Mouse (Mus musculus) CH12.LX (cell line): ENCODE data around the gene Olfr62. TPM values are rescaled to one million over a fixed set of nuclear protein-coding genes. Genes with fewer than 3 reads are reported as not detected.
A peak's percentile ranks its signal among the peaks of the same experiment; 100 is the strongest.

Experiments
- DNase-seq: peaks from one replicate; pipeline ENCODE4 v3.0.0-alpha.2; 2013; ENCODE audit errors: extremely low read depth
- H3K27ac ChIP-seq: 2 replicates; pipeline ENCODE4 v1.5.1; 2012; ENCODE audit warnings: low read depth, mild to moderate bottlenecking, control low read depth, moderate library complexity; ENCODE audit not compliant: insufficient read depth
- H3K27me3 ChIP-seq: replicated peaks from 2 replicates; pipeline ENCODE3; 2012; ENCODE audit warnings: inconsistent platforms
- H3K36me3 ChIP-seq, 2 experiments: replicated peaks in 1 of 2; 2 replicates each; pipeline versions ENCODE3 to v1.6.1; 2012; ENCODE audit warnings: inconsistent platforms in 1 of 2, low read length in 1 of 2, mild to moderate bottlenecking in 1 of 2, mixed read lengths in 1 of 2, moderate library complexity in 1 of 2; ENCODE audit not compliant: control insufficient read depth in 1 of 2, insufficient read depth in 1 of 2
- H3K4me1 ChIP-seq, 2 experiments: 2 replicates each; pipeline ENCODE4 v1.6.1; 2012; ENCODE audit warnings: inconsistent platforms in 1 of 2, moderate library complexity in 1 of 2; ENCODE audit not compliant: insufficient read depth in 2 of 2, control insufficient read depth in 1 of 2
- H3K4me2 ChIP-seq: 2 replicates; pipeline ENCODE4 v1.6.1; 2012; ENCODE audit warnings: low read depth, mild to moderate bottlenecking, control low read depth; ENCODE audit not compliant: poor library complexity, insufficient read depth, severe bottlenecking
- H3K4me3 ChIP-seq, 3 experiments: fragments of 150-350 bp in 1 of 3; sonication (generic) in 1 of 3; replicated peaks in 1 of 3; 2 replicates each; pipeline versions ENCODE3 to v1.5.1; 2011 to 2012; ENCODE audit warnings: low read depth in 2 of 3, low read length in 2 of 3, mild to moderate bottlenecking in 2 of 3, moderate library complexity in 2 of 3, control low read depth in 1 of 3, improper control_type of control experiment in 1 of 3, inconsistent platforms in 1 of 3, mixed read lengths in 1 of 3; ENCODE audit not compliant: poor library complexity in 1 of 3
- H3K79me2 ChIP-seq: replicated peaks from 2 replicates; pipeline ENCODE4 v1.6.1; 2012; ENCODE audit warnings: mild to moderate bottlenecking, moderate library complexity; ENCODE audit not compliant: control insufficient read depth, poor library complexity, insufficient read depth, severe bottlenecking; ENCODE audit errors: extremely low read depth
- H3K9ac ChIP-seq: 2 replicates; pipeline ENCODE4 v1.6.1; 2012; ENCODE audit warnings: low read depth, mild to moderate bottlenecking, control low read depth, moderate library complexity; ENCODE audit not compliant: insufficient read depth
- H3K9me3 ChIP-seq: replicated peaks from 2 replicates; pipeline ENCODE3; 2012; ENCODE audit warnings: low read length, inconsistent platforms, mixed read lengths
- BHLHE40 ChIP-seq: IDR thresholded peaks from 2 replicates; pipeline ENCODE4 v1.6.1; 2011; ENCODE audit warnings: mild to moderate bottlenecking, low read depth, low read length, improper control_type of control experiment
- CHD2 ChIP-seq: IDR thresholded peaks from 2 replicates; pipeline ENCODE4 v1.6.1; 2011; ENCODE audit warnings: low read length, improper control_type of control experiment
- CTCF ChIP-seq, 2 experiments: IDR thresholded peaks in 1 of 2; conservative IDR thresholded peaks in 1 of 2; 2 replicates each; pipeline ENCODE4 v1.5.1; 2011 to 2012; ENCODE audit warnings: low read depth in 2 of 2, low read length in 2 of 2, improper control_type of control experiment in 1 of 2, inconsistent platforms in 1 of 2, mild to moderate bottlenecking in 1 of 2, moderate library complexity in 1 of 2
- ELF1 ChIP-seq: IDR thresholded peaks from 2 replicates; pipeline ENCODE4 v1.6.1; 2014; ENCODE audit warnings: low read depth, mild to moderate bottlenecking, inconsistent platforms, low read length, improper control_type of control experiment
- EP300 ChIP-seq: IDR thresholded peaks from 2 replicates; pipeline ENCODE4 v1.6.1; 2011; ENCODE audit warnings: low read length, improper control_type of control experiment
- ETS1 ChIP-seq: conservative IDR thresholded peaks from 2 replicates; pipeline ENCODE4 v1.6.1; 2012; ENCODE audit warnings: low read depth, mild to moderate bottlenecking, inconsistent platforms, low read length, improper control_type of control experiment, moderate library complexity
- GABPA ChIP-seq: IDR thresholded peaks from 2 replicates; pipeline ENCODE4 v1.6.1; 2012; ENCODE audit warnings: low read depth, low read length, improper control_type of control experiment, inconsistent platforms; ENCODE audit not compliant: insufficient replicate concordance
- HCFC1 ChIP-seq: IDR thresholded peaks from 2 replicates; pipeline ENCODE4 v1.6.1; 2012; ENCODE audit warnings: low read depth, mild to moderate bottlenecking, inconsistent platforms, low read length, improper control_type of control experiment
- IRF4 ChIP-seq: IDR thresholded peaks from 2 replicates; pipeline ENCODE4 v1.6.1; 2014; ENCODE audit warnings: low read depth, mild to moderate bottlenecking, inconsistent platforms, low read length, improper control_type of control experiment
- JUND ChIP-seq: conservative IDR thresholded peaks from 2 replicates; pipeline ENCODE4 v1.6.1; 2011; ENCODE audit warnings: low read depth, low read length, improper control_type of control experiment
- KAT2A ChIP-seq: IDR thresholded peaks from 2 replicates; pipeline ENCODE4 v1.6.1; 2012; ENCODE audit warnings: low read length, improper control_type of control experiment, inconsistent platforms; ENCODE audit not compliant: insufficient replicate concordance
- MAX ChIP-seq: IDR thresholded peaks from 2 replicates; pipeline ENCODE4 v1.6.1; 2011; ENCODE audit warnings: low read length, improper control_type of control experiment
- MAZ ChIP-seq: IDR thresholded peaks from 2 replicates; pipeline ENCODE4 v1.6.1; 2012; ENCODE audit warnings: low read depth, mild to moderate bottlenecking, inconsistent platforms, low read length, improper control_type of control experiment, moderate library complexity
- MEF2A ChIP-seq: IDR thresholded peaks from 2 replicates; pipeline ENCODE4 v1.6.1; 2014; ENCODE audit warnings: low read depth, mild to moderate bottlenecking, inconsistent platforms, low read length, improper control_type of control experiment, borderline replicate concordance
- MXI1 ChIP-seq: IDR thresholded peaks from 2 replicates; pipeline ENCODE4 v1.6.1; 2011; ENCODE audit warnings: mild to moderate bottlenecking, low read depth, low read length, improper control_type of control experiment
- MYC ChIP-seq: IDR thresholded peaks from 2 replicates; pipeline ENCODE4 v1.6.1; 2011; ENCODE audit warnings: low read depth, mild to moderate bottlenecking, improper control_type of control experiment, low read length
- NELFE ChIP-seq: IDR thresholded peaks from 2 replicates; pipeline ENCODE4 v1.6.1; 2011; ENCODE audit warnings: low read depth, low read length, improper control_type of control experiment
- POLR2A ChIP-seq: IDR thresholded peaks from 2 replicates; pipeline ENCODE4 v1.6.1; 2011; ENCODE audit warnings: low read depth, mild to moderate bottlenecking, improper control_type of control experiment, low read length
- POLR2AphosphoS2 ChIP-seq: IDR thresholded peaks from 2 replicates; pipeline ENCODE4 v1.6.1; 2011; ENCODE audit warnings: low read depth, low read length, improper control_type of control experiment
- SIN3A ChIP-seq: IDR thresholded peaks from 2 replicates; pipeline ENCODE4 v1.6.1; 2012; ENCODE audit warnings: low read length, improper control_type of control experiment, inconsistent platforms
- TCF12 ChIP-seq: IDR thresholded peaks from 2 replicates; pipeline ENCODE4 v1.6.1; 2014; ENCODE audit warnings: low read depth, mild to moderate bottlenecking, inconsistent platforms, low read length, improper control_type of control experiment
- UBTF ChIP-seq: IDR thresholded peaks from 2 replicates; pipeline ENCODE4 v1.6.1; 2012; ENCODE audit warnings: low read depth, mild to moderate bottlenecking, inconsistent platforms, low read length, improper control_type of control experiment, moderate library complexity
- USF1 ChIP-seq: IDR thresholded peaks from 2 replicates; pipeline ENCODE4 v1.6.1; 2014; ENCODE audit warnings: low read depth, mild to moderate bottlenecking, inconsistent platforms, low read length, improper control_type of control experiment
- USF2 ChIP-seq: conservative IDR thresholded peaks from 2 replicates; pipeline ENCODE4 v1.6.1; 2011; ENCODE audit warnings: low read depth, low read length, improper control_type of control experiment
- ZMIZ1 ChIP-seq: IDR thresholded peaks from 2 replicates; pipeline ENCODE4 v1.6.1; 2012; ENCODE audit warnings: low read depth, mild to moderate bottlenecking, inconsistent platforms, low read length, improper control_type of control experiment
- ZNF384 ChIP-seq: IDR thresholded peaks from 2 replicates; pipeline ENCODE4 v1.6.1; 2012; ENCODE audit warnings: low read depth, low read length, improper control_type of control experiment, inconsistent platforms
- dilution Hi-C: fragments of 300-500 bp; cut with MboI; formaldehyde crosslinking; loops from 2 replicates; pipeline ENCODE4 v1.14.3; 2020; ENCODE audit warnings: low sequenced_read_pairs; ENCODE audit not compliant: extremely low pct_unique_long_range_greater_than_20kb, extremely low pct_ligation_motif_present
- in situ Hi-C: fragments of 300-500 bp; cut with MboI; formaldehyde crosslinking; loops from 3 replicates; pipeline ENCODE4 v1.14.3; 2019; ENCODE audit warnings: low sequenced_read_pairs, low pct_ligation_motif_present, low pct_unique_long_range_greater_than_20kb, mixed read lengths
- polyA plus RNA-seq: library from polyadenylated mRNA; unstranded; fragments of >175 nt; gene quantifications from 2 replicates; pipeline ENCODE4 v1.2.1, GENCODE M21; 2012; ENCODE audit warnings: low read depth; ENCODE audit not compliant: insufficient read length
- total RNA-seq, 2 experiments: library from RNA; depleted of rRNA; stranded (reverse); fragments of 300-350 nt in 1 of 2; fragments of >200 nt in 1 of 2; gene quantifications; 2 replicates each; pipeline ENCODE4 v1.2.3; 2012 to 2014

Olfr62 gene
- total and polyA plus RNA-seq, 3 experiments, result not detected

- Histone ChIP-seq H3K9me3 (peaks cover 22% of the 10 kb centered on the region), H3K27me3 (peaks cover 15% of the 10 kb centered on the region), H3K9ac (peak within 1 kb of the TSS; percentile 70), H3K4me1 (peaks cover 5 to 11% of the 10 kb centered on the region in 2 experiments), H3K4me2 (peak within 1 kb of the TSS; percentile 99), H3K79me2 (peaks cover 24% of the 10 kb centered on the region), H3K36me3 (peaks cover 26 to 28% of the 10 kb centered on the region in 2 experiments), H3K27ac (0 out of 2 replicates have a peak within 1 kb of the TSS, but pooled peaks have one; percentile 11), H3K4me3 (peak within 1 kb of the TSS; percentile 78 to 97 (median 93))
- in situ Hi-C loops, result no loop called here
- dilution Hi-C loops, result no loop called here
- peak; percentile 96 for DNase-seq
- TF ChIP-seq UBTF (no peak), MEF2A (no peak), EP300 (no peak), USF1 (peak; percentile 39), CHD2 (peak; percentile 77), ELF1 (peak; percentile 99), KAT2A (peak; percentile 76; the same call in 1 of the 2 replicates), ZNF384 (no peak), ZMIZ1 (peak; percentile 63; the same call in 1 of the 2 replicates), ETS1 (no peak), POLR2A (peak; percentile 90), CTCF (conservative IDR thresholded peaks at IDR 0.05 in 1 of 2, IDR thresholded peaks at IDR 0.05 in 1 of 2; ENCODE audit: low read depth in 2 of 2, low read length in 2 of 2) (no peak), HCFC1 (peak; percentile 89), BHLHE40 (peak; percentile 58), IRF4 (peak; percentile 21; the same call in 1 of the 2 replicates), GABPA (no peak), JUND (no peak), POLR2AphosphoS2 (peak; percentile 87), MAX (peak; percentile 96), TCF12 (peak; percentile 77), SIN3A (peak; percentile 100), MYC (peak; percentile 98), MXI1 (peak; percentile 100), USF2 (peak; percentile 13; the same call in 1 of the 2 replicates), NELFE (peak; percentile 91), MAZ (peak; percentile 88)
Observed at GRCm38 (mm10) chr4:118620279-118620966, 38.3 kb upstream of the Olfr62 start, which contains the start of the genes Cfap57 and Ebna1bp2. Cfap57 (minus strand) TSS chr4:118620777. Ebna1bp2 (plus strand) TSS chr4:118620799.
